Mouse (Mus musculus) neural tube, embryonic 10.5 days (tissue): ENCODE measurements around the gene Gucd1.
"Not testable (repeated sequence)": the region's sequence is repeated elsewhere in the genome, so short reads cannot be mapped to it uniquely, and the experiment has no call there.

Experiments used
- DNase-seq: peaks from one replicate; pipeline ENCODE4 v3.0.0-alpha.2; 2017; ENCODE audit warnings: low spot score; ENCODE audit errors: extremely low spot score

Gucd1 gene

DNA sequence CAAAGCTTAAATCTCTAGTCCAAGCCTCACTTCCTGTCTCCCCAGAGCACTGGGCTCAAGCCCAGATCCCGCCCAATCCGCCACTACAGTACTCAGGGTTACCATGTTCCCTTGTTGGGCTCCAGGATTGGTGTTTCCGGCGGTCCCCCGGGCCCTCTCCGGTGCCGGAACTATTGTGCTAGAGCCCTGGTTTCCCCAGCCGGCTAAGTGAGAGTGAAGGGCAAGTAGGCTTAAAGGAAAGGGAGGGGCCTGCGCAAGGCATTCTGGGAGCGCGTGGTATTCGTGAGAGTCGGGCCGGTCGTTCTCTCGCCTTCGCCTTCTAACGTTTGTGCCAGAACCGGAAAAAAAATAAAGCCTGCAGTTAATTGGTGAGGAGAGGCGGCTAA is at the start of gene Gucd1:
Gene Gucd1, minus strand, starts transcription at position 215 of the 386 bp plus-strand sequence.
- DNase-seq, result peak; percentile 99

DNA sequence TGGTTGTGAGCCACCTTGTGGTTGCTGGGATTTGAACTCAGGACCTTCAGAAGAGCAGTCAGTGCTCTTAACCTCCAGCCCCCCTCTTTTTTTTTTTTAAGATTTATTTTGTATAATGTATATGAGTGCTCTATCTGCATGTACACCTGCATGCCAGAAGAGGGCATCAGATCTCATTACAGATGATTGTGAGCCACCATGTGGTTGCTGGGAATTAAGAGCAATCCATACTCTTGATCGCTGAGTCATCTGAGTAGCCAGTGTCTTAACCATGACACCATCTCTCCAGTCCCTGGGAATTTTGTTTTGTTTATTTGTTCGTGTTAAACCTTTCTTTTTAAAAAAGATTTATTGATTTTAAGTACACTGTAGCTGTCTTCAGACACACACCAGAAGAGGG is 49.0 kb upstream of the Gucd1 start:
- DNase-seq, result not testable (repeated sequence)

DNA sequence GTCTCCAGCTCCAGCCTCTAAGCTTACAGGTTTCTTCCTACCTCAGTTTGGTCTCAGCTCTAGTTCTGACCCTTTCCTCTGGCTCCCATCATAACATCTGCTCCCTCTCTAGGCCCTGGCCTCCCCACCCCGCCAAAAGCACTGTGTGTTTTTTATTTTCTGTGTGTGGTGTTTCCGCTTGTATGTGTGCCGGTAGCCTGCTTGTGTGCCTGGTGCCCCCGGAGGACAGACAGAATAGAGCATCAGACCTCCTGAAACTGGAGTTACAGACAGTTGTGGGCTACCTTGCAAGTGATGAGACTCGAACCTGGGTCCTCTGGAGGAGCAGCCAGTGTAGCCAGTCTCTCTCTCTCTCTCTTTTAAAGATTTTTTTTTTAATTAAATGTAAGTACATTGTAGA is 48.5 kb upstream of the Gucd1 start:
- no peak for DNase-seq

DNA sequence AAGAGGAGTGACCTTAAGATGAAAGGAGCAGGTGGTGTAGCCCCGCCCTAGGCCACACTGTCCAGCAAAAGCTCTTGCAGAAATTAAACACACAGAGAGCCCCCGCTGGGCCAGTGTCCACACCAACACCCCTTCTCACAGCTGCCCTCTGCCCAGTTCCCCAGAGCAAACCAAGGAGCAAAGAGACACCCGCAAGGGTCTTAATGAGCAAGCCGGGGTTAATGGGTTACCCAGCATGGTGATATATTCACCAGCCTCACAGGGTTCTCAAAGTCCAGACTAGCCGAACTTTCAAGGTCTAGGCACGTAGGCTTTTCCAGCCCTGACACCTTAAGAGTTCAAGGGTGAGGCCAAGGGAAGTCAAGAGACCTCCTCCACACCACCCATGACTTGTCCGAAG is 48.1 kb upstream of the Gucd1 start:
- no peak for DNase-seq

GRCm38 (mm10) chr10:75565436-75565835 is 47.7 kb upstream of the Gucd1 start:
- no peak for DNase-seq

- DNase-seq, result no peak
Observed at GRCm38 (mm10) chr10:75564687-75565265, 47.0 kb upstream of the Gucd1 start.

- no peak for DNase-seq
Observed at GRCm38 (mm10) chr10:75562596-75562995, 44.8 kb upstream of the Gucd1 start.

GRCm38 (mm10) chr10:75561071-75561654 is 43.4 kb upstream of the Gucd1 start, which contains the start of gene Ggt1:
Ggt1 (plus strand) TSS chr10:75561604.
- DNase-seq, result no peak

DNA sequence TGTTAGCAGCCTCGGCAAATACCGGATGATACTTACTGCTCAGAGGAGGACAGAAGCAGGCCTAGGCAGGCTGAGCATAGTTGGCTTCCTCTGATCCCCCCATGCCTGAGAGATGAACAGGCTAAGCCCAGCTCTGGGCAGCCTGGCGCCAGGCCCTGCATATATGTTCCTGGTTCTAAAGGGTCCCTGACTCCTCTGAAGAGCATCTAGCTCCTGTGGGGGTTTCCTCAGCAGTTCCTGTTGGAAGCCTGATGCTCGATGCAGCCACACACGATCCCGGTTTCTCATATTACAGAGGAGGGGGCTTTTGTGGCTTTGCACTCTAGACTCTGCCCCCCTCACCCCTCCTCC is 42.8 kb upstream of the Gucd1 start:
- DNase-seq, result no peak

GRCm38 (mm10) chr10:75559676-75560548 is 42.1 kb upstream of the Gucd1 start, which contains the start of gene Lrrc75b:
Lrrc75b (minus strand) TSS chr10:75560330.
- peak; percentile 67 for DNase-seq

DNA sequence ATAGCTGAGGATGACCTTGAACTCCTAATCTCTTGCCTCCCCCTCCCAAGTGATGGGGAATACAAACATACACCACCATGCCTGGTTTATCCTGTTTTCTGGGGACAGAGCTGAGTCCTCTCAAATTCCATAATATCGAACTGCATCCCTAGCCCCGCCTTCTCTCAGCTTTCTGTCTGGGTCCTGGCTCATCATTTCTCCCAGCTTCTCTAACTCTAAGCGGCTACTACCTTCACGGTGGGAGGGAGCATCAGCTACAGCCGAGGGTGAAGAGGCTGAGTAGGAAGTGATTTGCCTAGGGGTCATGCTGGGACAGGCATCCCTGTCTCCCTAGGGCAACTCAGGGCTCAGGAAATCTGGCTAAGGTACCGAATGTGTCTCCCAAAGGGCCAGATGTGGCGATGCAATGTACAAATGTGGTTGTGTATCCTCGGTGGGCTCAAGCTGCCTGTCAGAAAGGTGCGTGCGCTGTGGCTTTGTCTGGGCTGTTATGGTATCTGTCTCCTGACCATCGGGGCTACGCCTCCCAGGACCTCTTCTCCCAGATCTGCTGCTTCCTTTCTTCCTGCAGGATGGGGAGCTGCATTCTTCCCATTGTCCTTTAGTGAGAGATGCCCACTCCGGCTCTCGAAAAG is 41.4 kb upstream of the Gucd1 start:
- no peak for DNase-seq

GRCm38 (mm10) chr10:75558515-75558914 is 40.7 kb upstream of the Gucd1 start:
- DNase-seq, result no peak

GRCm38 (mm10) chr10:75556026-75556425 is 38.3 kb upstream of the Gucd1 start:
- no peak for DNase-seq

- no peak for DNase-seq
Observed at GRCm38 (mm10) chr10:75555557-75555956, 37.8 kb upstream of the Gucd1 start.

GRCm38 (mm10) chr10:75554090-75554489 is 36.3 kb upstream of the Gucd1 start:
- no peak for DNase-seq

DNA sequence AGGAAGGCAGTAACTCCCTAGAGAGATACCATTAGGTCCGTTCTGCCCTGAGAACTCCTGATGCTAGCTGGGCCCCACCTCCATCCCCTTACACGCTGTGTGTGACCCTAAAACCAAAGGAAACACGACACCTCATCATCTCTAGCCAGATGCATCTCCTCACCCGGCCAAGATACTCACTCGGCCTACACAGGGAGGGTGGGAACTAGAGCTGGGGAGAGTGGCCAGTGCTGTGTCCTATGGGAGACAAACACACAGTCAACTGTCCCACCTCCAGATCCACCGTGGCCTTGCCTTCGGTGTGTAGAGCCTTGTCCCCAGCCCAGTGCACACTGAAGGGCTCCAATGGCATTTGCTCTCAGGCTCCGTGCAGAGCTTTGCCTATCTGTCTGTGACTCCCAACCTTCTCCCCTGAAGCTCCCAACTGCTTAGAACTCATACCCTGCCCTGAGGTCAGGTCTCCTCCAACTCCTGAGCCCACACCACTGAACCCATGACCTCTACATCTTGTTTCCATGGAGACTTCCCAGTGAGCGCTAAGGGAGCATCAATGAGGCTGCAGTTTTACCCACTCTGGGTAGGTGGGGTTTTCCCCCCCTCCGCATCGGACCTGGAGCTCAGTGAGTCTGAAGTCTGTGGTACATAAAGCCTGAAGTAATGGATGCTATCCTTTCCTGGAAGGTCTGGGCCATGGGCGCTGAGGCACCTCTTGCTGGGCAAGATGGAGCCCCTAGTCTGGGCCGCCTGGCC is 35.1 kb upstream of the Gucd1 start:
- DNase-seq, result no peak

DNA sequence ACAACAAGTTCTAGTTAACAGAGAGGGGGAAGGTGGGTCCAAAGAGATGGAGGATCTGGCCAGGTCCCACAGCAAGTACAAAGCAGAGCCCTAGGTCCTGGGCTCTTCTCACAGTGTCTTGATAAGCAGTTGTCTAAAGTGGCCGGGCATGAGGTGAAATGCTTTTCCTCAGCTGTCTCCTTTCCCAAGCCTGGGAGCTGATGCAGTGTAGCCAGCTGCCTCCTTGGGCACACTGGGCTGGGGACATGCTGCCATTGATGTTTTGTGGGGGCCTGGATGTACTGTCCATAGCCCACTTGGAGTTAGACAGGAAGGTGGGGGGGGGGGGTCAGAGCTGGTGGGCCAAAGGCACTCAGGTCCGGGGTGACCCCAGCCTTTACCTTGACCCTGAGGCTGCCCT is 34.3 kb upstream of the Gucd1 start:
- no peak for DNase-seq

- no peak for DNase-seq
Observed at GRCm38 (mm10) chr10:75551175-75551574, 33.4 kb upstream of the Gucd1 start.

- no peak for DNase-seq
Observed at GRCm38 (mm10) chr10:75549886-75550285, 32.1 kb upstream of the Gucd1 start.

- DNase-seq, result no peak
Observed at GRCm38 (mm10) chr10:75548486-75548885, 30.7 kb upstream of the Gucd1 start.

GRCm38 (mm10) chr10:75547901-75548300 is 30.1 kb upstream of the Gucd1 start:
- no peak for DNase-seq
